Mouse (Mus musculus) heart, postnatal 10 days (tissue): Measurements from ENCODE around the gene Them7. TPM values are rescaled to one million over a fixed set of nuclear protein-coding genes. Genes with fewer than 3 reads are reported as not detected.

Experiments used
- DNase-seq, 2 experiments: peaks; one replicate each; pipeline ENCODE4 v3.0.0; 2021
- intact Hi-C: fragments of 180-260 bp; cut with DNase I; formaldehyde crosslinking; loops from one replicate; pipeline ENCODE4 v1.15.1; 2025
- total RNA-seq, 2 experiments: library from RNA; stranded (reverse); gene quantifications; 2 replicates each; pipeline ENCODE4 v1.2.3; 2021

Gene Them7
- 1 to 10 TPM in 1 of 2 experiments, under 1 TPM in 1; 0.98 to 1.1 TPM for total RNA-seq

- intact Hi-C loops: no loop called here
- DNase-seq: peak; percentile 57 to 65
Measured at GRCm38 (mm10) chr2:105224134-105224986, at the start of gene Them7. Gene Them7 (plus strand): TSS chr2:105224320.

GRCm38 (mm10) chr2:105178871-105179270 is 45.2 kb upstream of the Them7 start:
- no peak for DNase-seq
- intact Hi-C loops: no loop called here

GRCm38 (mm10) chr2:105182501-105182900 is 41.6 kb upstream of the Them7 start:
- intact Hi-C loops: no loop called here
- DNase-seq: no peak

GRCm38 (mm10) chr2:105185140-105185539 is 39.0 kb upstream of the Them7 start:
- intact Hi-C loops: loop anchor here (5.0 kb wide), 1 partner anchor 53 kb away; no protein-coding TSS in a partner anchor
- DNase-seq: no peak

GRCm38 (mm10) chr2:105185768-105186529 is 38.2 kb upstream of the Them7 start:
- DNase-seq: no peak
- intact Hi-C loops: loop anchor here (2.0 to 5.0 kb wide), 2 partner anchors 54 to 113 kb away; no protein-coding TSS in a partner anchor

- no peak for DNase-seq
- intact Hi-C loops: loop anchor here (2.0 to 5.0 kb wide), 2 partner anchors 54 to 114 kb away; no protein-coding TSS in a partner anchor
Measured at GRCm38 (mm10) chr2:105186591-105186990, 37.5 kb upstream of the Them7 start.

GRCm38 (mm10) chr2:105188182-105188581 is 35.9 kb upstream of the Them7 start:
- DNase-seq: peak in 1 of 2 experiments; percentile 43
- intact Hi-C loops: loop anchor here (2.0 to 5.0 kb wide), 3 partner anchors 41 to 299 kb away; no protein-coding TSS in a partner anchor

- peak; percentile 24 to 46 for DNase-seq
- intact Hi-C loops: loop anchor here (2.0 to 5.0 kb wide), 3 partner anchors 39 to 301 kb away; no protein-coding TSS in a partner anchor
Measured at GRCm38 (mm10) chr2:105189352-105189751, 34.8 kb upstream of the Them7 start.

- DNase-seq: no peak
- intact Hi-C loops: no loop called here
Measured at GRCm38 (mm10) chr2:105200152-105200551, 24.0 kb upstream of the Them7 start.

- DNase-seq: peak; percentile 11 to 18
- intact Hi-C loops: no loop called here
Measured at GRCm38 (mm10) chr2:105206563-105207174, 17.5 kb upstream of the Them7 start.

GRCm38 (mm10) chr2:105212839-105213238 is 11.3 kb upstream of the Them7 start:
- intact Hi-C loops: no loop called here
- DNase-seq: no peak

GRCm38 (mm10) chr2:105215914-105216313 is 8.2 kb upstream of the Them7 start:
- intact Hi-C loops: no loop called here
- no peak for DNase-seq

- intact Hi-C loops: no loop called here
Measured at GRCm38 (mm10) chr2:105219229-105219628, 4.9 kb upstream of the Them7 start.

GRCm38 (mm10) chr2:105219664-105220063 is 4.5 kb upstream of the Them7 start:
- no peak for DNase-seq
- intact Hi-C loops: no loop called here

More at GRCm38 (mm10) chr2:105219229-105219628, 4.9 kb upstream of the Them7 start:
- no peak for DNase-seq

GRCm38 (mm10) chr2:105220738-105221303 is 3.3 kb upstream of the Them7 start:
- DNase-seq: no peak
- intact Hi-C loops: no loop called here

- intact Hi-C loops: no loop called here
- no peak for DNase-seq
Measured at GRCm38 (mm10) chr2:105223606-105224005, 514 bp upstream of the Them7 start.

- no peak for DNase-seq
- intact Hi-C loops: no loop called here
Measured at GRCm38 (mm10) chr2:105224987-105225375, 861 bp downstream of the Them7 start.

- intact Hi-C loops: no loop called here
- peak in 1 of 2 experiments; percentile 36 for DNase-seq
Measured at GRCm38 (mm10) chr2:105226297-105226958, 2.3 kb downstream of the Them7 start.

GRCm38 (mm10) chr2:105228416-105228815 is 4.3 kb downstream of the Them7 start:
- peak; percentile 73 to 79 for DNase-seq
- intact Hi-C loops: loop anchor here (2.0 kb wide), 1 partner anchor 40 kb away; no protein-coding TSS in a partner anchor

GRCm38 (mm10) chr2:105230333-105230732 is 6.2 kb downstream of the Them7 start:
- intact Hi-C loops: loop anchor here (1.0 to 10.0 kb wide), 5 partner anchors 108 to 546 kb away; partner anchors contain the start of gene Eif3m
- DNase-seq: peak; percentile 71 to 88
